Mouse (Mus musculus) heart, embryonic 10.5 days (tissue): ENCODE measurements around the gene Cep350. TPM values are rescaled to one million over a fixed set of nuclear protein-coding genes. Genes with fewer than 3 reads are reported as not detected.
A peak's percentile ranks its signal among the peaks of the same experiment; 100 is the strongest.

Source experiments
- DNase-seq: peaks from one replicate; pipeline ENCODE4 v3.0.0-alpha.2; 2017; ENCODE audit warnings: low spot score
- H3K27ac ChIP-seq: fragments of 300-500 bp; sonication (generic); 2 replicates; pipeline ENCODE4 v1.5.1; 2016; ENCODE audit warnings: mild to moderate bottlenecking
- H3K27me3 ChIP-seq: fragments of 300-500 bp; sonication (generic); 2 replicates; pipeline ENCODE4 v1.6.1; 2016; ENCODE audit warnings: mild to moderate bottlenecking; ENCODE audit not compliant: poor library complexity, insufficient read depth, severe bottlenecking
- H3K36me3 ChIP-seq: fragments of 300-500 bp; sonication (generic); 2 replicates; pipeline ENCODE4 v1.6.1; 2016; ENCODE audit warnings: mild to moderate bottlenecking, moderate library complexity
- H3K4me1 ChIP-seq: fragments of 300-500 bp; sonication (generic); 2 replicates; pipeline ENCODE4 v1.6.1; 2016; ENCODE audit warnings: mild to moderate bottlenecking
- H3K4me3 ChIP-seq: fragments of 300-500 bp; sonication (generic); 2 replicates; pipeline ENCODE4 v1.5.1; 2016; ENCODE audit warnings: mild to moderate bottlenecking, moderate library complexity
- H3K9me3 ChIP-seq: fragments of 300-500 bp; sonication (generic); 2 replicates; pipeline ENCODE4 v1.6.1; 2016; ENCODE audit warnings: mild to moderate bottlenecking, moderate library complexity
- WGBS: fragments of 180-500 bp; shearing (Covaris S2); methylation state at CpG from one replicate; pipeline ENCODE4 v1.1.7; 2016; 5-methylcytosine and 5-hydroxymethylcytosine counted together
- polyA plus RNA-seq: library from polyadenylated mRNA; unstranded; fragments of >200 nt; fragmentation: Nextera tagmentation; extraction: Ambion mirVana; gene quantifications from 2 replicates; pipeline ENCODE4 v1.2.1, GENCODE M21; 2016

The Cep350 gene
- polyA plus RNA-seq, 1 experiment from 2014 or later: 5.0 TPM

DNA sequence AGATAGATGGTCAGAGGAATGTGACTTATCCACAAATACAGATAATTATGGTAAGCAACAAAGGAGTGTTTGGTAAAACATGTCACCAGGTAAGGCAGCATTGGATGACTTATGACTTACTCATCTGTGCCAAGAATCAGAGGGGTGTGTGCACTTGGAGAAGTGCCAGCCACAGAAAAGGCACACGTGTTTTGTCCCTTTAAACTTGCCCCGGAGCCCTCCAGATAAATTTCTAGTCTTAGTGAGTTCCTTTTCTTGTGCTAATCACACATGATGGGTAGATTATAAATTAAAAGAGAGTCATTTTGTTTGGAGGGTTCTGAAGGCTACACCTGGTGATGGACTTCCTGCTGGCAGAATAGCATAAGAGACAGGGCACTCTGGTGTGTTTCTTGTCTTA is 156.9 kb downstream of the Cep350 start:
- DNase-seq: no peak
- H3K4me3 ChIP-seq: no peak overlapping the region
- no peaks in the 10 kb centered on the region for H3K36me3 ChIP-seq
- WGBS: 65% methylated on average over 2 of the region's 2 CpGs
- H3K27ac ChIP-seq: no peak overlapping the region
- peaks cover 16% of the 10 kb centered on the region; the same call in 1 of the 2 replicates for H3K4me1 ChIP-seq
- no peaks in the 10 kb centered on the region for H3K9me3 ChIP-seq
- 0 out of 2 replicates have a peak, but pooled peaks cover 6% of the 10 kb centered on the region for H3K27me3 ChIP-seq

DNA sequence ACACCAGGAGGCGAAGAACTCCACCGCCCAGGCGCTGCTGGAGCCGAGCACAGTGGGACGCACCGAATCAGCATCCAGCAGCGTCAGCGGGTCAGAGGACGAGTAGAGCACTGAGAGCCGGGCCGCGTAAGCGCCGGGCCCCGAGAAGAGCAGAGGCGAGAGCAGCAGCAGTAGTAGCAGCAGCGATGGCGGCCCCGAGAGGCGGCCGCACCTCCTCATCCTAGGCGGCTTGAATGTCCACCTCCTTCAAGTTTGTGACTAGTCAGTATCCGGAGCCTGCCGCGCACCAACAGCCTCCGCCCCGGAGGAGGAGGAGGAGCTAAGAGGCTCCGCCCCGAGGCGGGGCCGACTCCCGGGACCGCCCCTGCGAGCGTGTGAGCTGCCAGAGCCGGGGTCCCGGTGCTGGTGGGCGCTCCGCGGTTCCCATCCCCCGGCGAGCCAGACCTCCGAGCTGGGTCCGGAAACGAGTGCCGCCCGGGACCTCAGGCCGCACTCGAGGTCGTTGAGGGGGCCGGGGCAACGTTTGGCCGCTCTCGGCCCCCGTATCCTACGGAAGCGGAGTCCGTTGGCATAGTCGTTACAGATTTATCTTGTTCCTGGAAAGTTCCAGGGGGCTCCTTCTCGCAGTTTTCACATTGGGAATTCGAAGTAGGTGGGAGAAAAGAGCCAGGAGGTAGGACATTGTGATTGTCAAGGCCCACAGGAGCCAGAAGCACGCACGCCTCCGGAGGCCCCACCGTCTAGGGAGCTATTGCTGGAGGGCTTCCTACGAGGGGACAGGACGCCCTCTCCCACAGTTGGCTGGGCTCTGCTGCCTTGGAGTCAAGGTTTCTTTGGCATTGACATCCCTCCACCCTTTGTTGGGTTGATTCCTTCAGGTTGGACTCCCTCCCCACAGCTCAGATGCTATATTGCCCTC is 160.2 kb downstream of the Cep350 start, which contains the start of gene Qsox1:
TSS of gene Qsox1 (minus strand) at position 309 of the 919 bp plus-strand sequence.
- Histone ChIP-seq H3K27ac (peak within 1 kb of the TSS; percentile 84), H3K36me3 (no peaks in the 10 kb centered on the region)

DNA sequence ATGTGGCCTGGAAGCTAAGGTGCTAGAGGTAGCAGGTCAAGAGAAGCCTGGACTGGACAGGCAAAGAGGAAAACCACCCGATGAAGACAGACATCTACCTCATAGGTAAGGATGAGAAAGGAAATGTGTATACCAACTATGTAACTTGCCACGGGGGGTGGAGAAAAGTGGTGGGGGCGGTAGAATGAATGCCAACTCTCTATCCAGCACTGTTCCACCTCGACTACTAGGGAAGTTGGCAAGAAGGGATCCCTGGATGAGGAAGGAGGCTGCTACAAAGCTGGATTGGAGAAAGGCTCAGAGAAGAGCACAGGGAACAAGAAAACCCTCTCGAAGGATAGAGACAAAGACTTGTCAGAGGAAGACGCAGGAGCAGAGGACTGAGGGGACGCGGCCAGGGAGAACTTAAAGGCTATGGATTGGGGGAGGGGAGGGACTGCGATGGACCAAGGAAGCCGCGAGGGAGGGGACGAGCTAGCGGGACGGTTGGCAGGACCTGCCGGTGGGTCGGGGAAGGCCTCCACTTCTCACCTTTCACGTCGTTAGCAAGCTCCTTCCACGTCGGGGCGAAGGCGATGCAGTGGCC is 161.0 kb downstream of the Cep350 start:
- DNase-seq: no peak
- WGBS: 4% methylated on average over 22 of the region's 22 CpGs
- H3K36me3 ChIP-seq: no peaks in the 10 kb centered on the region
- 0 out of 2 replicates have a peak, but pooled peaks cover 6% of the 10 kb centered on the region for H3K27me3 ChIP-seq
- H3K27ac ChIP-seq: peak overlapping the region; percentile 84
- H3K9me3 ChIP-seq: no peaks in the 10 kb centered on the region
- H3K4me3 ChIP-seq: peak overlapping the region; percentile 74
- peaks cover 34% of the 10 kb centered on the region for H3K4me1 ChIP-seq

More for the DNA sequence above, 160.2 kb downstream of the Cep350 start, which contains the start of gene Qsox1:
- H3K4me1 ChIP-seq: peaks cover 33% of the 10 kb centered on the region
- peak; percentile 94 for DNase-seq
- peak within 1 kb of the TSS; percentile 74 for H3K4me3 ChIP-seq
- WGBS: under 1% methylated on average over 67 of the region's 67 CpGs
- 0 out of 2 replicates have a peak, but pooled peaks cover 6% of the 10 kb centered on the region for H3K27me3 ChIP-seq
- H3K9me3 ChIP-seq: no peaks in the 10 kb centered on the region

DNA sequence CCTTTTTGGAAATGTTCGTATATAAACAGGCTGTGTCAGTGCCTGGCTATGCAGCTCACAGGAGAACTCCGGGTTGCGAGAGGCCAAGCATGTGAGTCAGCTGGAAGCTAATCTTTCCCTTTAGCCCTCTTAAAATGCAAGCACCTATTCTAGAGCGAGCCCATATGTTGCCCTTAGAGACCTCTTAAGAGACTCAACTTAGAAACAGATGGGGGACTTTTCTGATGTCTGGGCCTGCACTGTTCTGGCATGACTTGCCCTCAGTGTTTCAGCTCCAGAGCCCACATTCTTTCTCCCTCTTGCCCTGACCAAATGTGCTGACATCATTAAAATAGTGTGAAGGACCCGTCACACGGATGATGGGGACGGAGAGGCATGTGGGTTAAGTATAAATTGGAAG is 162.4 kb downstream of the Cep350 start:
- DNase-seq: no peak
- Histone ChIP-seq H3K36me3 (no peaks in the 10 kb centered on the region), H3K27me3 (0 out of 2 replicates have a peak, but pooled peaks cover 6% of the 10 kb centered on the region), H3K9me3 (no peaks in the 10 kb centered on the region), H3K4me1 (peaks cover 34% of the 10 kb centered on the region), H3K4me3 (peak overlapping the region; percentile 27; the same call in 1 of the 2 replicates), H3K27ac (peak overlapping the region; percentile 73; the same call in 1 of the 2 replicates)
- WGBS: 46% methylated on average over 7 of the region's 7 CpGs

DNA sequence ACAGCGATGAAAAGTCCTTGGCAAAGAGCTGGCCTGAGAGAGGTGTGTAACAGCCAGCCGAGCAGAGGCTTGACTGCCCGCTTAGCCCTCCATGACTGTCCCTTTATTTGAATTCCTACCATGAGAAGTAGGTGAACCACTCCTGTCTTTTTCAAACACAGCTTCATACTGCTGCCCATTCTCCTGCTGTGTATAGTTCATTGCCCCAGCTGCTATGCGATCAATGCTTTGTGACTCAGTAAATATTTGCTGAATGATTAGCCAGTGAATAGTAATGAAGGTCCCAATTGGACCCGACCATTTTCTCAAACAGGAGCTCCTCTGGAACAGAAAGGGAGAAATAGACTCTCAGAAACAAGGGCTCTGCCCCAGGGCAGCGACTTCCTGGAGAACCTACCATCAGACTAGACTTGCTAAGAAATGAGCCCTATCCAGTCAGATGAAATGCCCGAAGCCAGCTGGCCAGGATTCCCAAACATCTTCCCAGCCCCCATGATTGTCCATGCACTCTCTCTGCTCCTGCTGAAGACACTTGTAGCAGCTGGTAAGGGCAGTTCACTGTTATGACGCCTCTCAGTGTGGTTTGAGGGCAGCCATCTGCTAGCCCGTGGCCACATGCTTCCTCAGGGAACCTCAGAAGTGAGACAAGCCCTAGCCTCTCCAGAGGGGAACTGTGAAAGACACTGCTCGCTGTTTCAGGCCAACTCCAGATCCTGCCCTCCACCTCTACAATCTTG is 163.2 kb downstream of the Cep350 start:
- Histone ChIP-seq H3K27ac (peak overlapping the region; percentile 73), H3K36me3 (no peaks in the 10 kb centered on the region), H3K4me1 (peaks cover 34% of the 10 kb centered on the region), H3K27me3 (0 out of 2 replicates have a peak, but pooled peaks cover 4% of the 10 kb centered on the region), H3K9me3 (no peaks in the 10 kb centered on the region), H3K4me3 (0 out of 2 replicates have a peak overlapping the region, but pooled peaks have one; percentile 27)
- DNase-seq: no peak
- 65% methylated on average over 10 of the region's 10 CpGs for WGBS

DNA sequence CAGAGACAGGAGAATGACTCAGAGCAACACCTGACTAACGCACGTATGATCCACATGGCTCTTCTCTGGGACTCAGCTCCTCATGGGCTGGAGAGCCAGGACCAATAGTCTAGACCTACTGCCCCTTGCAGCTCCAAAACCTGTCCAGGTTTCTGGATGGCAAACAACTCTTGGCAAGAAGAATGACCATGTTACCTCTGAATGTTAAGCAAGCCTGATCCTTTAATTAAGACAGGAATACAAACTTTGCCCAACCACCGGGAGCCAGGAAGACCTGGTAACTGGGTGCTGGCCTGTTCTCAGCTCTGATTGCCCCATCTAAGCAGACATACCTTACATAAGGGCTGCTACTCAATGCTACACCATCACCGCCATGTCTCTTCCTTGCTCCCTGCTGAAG is 164.8 kb downstream of the Cep350 start:
- Histone ChIP-seq H3K4me1 (peaks cover 31% of the 10 kb centered on the region), H3K27ac (no peak overlapping the region), H3K4me3 (no peak overlapping the region), H3K27me3 (no peaks in the 10 kb centered on the region), H3K36me3 (peaks cover 7% of the 10 kb centered on the region; the same call in 1 of the 2 replicates), H3K9me3 (no peaks in the 10 kb centered on the region)
- WGBS: 87% methylated on average over 4 of the region's 4 CpGs
- no peak for DNase-seq

DNA sequence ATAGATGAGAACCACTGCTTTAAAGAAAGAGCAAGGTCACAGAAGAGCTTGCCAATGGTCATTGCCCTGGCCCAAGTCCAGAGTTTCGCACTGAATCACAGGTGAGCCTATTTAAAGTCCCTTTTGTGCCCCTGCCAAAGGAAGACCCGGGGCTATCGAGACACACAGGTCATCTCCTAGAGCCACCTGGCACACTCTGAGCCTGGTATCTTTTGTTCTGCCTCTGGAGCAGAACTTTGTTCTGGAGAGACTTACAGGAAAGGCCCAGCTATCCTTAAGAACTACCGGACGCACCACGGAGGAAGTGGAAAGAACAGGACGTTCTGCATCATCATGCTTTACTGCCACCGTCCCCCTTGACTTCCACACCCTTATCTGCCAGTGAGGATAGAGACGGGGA is 167.4 kb downstream of the Cep350 start:
- peaks cover 12% of the 10 kb centered on the region for H3K4me1 ChIP-seq
- no peaks in the 10 kb centered on the region for H3K9me3 ChIP-seq
- H3K27ac ChIP-seq: no peak overlapping the region
- DNase-seq: no peak
- 85% methylated on average over 9 of the region's 9 CpGs for WGBS
- H3K27me3 ChIP-seq: no peaks in the 10 kb centered on the region
- H3K4me3 ChIP-seq: no peak overlapping the region
- peaks cover 28% of the 10 kb centered on the region for H3K36me3 ChIP-seq

DNA sequence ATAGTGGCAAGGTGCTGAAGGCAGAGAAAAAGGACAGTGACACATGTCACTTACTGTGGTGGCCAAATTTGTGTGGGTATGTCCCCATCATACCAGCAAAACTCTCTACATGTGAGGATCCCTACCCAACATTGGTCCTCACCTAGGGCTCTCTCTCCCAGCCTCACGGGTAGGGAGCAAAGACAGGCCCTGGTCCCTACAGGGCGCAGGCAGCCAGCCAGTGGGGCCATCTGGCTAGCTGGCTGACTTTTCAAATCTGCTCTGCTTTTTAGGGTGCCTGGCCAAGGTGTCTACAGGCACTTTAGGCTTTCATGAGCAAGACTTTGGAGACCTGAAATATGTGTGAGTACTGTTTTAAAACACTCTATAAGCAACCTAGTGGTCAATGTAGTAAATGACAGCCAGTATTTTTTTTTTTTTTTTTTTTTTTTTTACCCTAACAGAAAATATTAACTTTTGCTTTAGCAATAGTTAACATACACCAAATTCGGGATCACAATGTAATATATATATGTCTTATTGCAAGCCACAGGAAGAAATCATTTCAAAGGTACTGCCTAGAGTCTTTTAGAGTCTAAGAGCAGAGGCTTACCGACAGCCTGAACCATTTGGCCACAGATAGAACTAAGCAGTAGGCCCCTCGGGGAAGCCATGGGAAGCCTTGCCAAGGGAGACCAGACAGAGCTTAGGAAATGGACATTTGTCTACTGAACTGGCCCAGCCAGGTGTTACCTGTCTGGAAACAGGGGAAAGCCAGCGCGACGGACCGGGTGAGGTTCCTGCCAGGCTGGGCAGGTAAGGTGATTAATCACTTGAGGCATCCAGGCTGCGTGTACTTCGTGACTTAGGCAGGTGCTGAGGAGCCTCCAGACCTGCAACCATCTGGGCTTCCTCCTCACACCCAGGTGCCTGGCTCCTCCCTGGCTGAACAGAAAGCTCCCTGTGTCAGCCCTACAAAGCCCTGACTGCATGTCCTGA is 171.8 kb downstream of the Cep350 start:
- H3K36me3 ChIP-seq: peaks cover 44% of the 10 kb centered on the region
- H3K4me3 ChIP-seq: no peak overlapping the region
- peaks cover 14% of the 10 kb centered on the region for H3K4me1 ChIP-seq
- no peak overlapping the region for H3K27ac ChIP-seq
- no peaks in the 10 kb centered on the region for H3K9me3 ChIP-seq
- DNase-seq: no peak
- H3K27me3 ChIP-seq: no peaks in the 10 kb centered on the region
- 87% methylated on average over 11 of the region's 11 CpGs for WGBS

DNA sequence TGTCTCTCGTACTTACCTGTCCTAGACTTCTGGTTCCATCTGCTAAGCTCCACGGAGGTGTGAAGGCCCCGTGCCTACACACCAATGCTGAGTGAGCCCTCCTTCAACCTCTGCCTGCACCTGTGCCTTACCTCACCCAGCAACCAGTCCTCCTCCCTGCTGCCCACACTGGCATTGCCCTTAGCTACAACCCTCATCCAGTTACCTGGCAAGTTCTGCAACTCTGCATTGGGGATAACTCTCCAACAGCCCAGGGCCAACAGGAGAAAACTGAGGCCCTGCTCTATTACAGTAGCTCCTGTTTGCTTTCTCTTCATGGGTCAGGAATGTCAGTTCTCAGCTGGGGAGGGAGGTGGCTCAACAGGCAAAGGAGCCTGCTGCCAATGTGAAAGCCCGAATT is 175.1 kb downstream of the Cep350 start:
- H3K36me3 ChIP-seq: peaks cover 55% of the 10 kb centered on the region
- 87% methylated on average over 4 of the region's 4 CpGs for WGBS
- no peaks in the 10 kb centered on the region for H3K27me3 ChIP-seq
- H3K9me3 ChIP-seq: no peaks in the 10 kb centered on the region
- H3K27ac ChIP-seq: no peak overlapping the region
- peaks cover 17% of the 10 kb centered on the region for H3K4me1 ChIP-seq
- H3K4me3 ChIP-seq: no peak overlapping the region
- no peak for DNase-seq

DNA sequence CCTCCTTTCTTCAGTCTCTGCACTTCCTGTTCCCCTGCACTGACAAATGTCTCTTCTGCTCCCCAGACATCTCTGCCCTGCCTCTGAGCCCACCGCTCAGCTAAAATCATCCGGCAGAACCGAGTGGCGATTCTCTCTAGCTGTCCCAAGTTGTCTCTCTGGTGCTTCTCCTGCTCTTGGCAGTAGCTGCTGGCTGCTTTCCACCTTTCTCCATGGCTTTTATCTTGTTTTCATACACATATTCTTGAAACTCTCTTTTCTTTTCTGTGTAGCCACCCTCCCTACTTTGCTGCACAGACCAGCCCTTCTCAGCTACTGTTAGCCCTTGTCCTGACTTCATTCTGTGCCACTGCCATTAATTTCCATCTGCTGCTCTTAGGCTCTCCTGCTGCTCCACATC is 175.6 kb downstream of the Cep350 start:
- Histone ChIP-seq H3K36me3 (peaks cover 54% of the 10 kb centered on the region), H3K27me3 (no peaks in the 10 kb centered on the region), H3K27ac (no peak overlapping the region; the same call in 1 of the 2 replicates), H3K4me3 (no peak overlapping the region), H3K9me3 (no peaks in the 10 kb centered on the region), H3K4me1 (peaks cover 17% of the 10 kb centered on the region)
- WGBS: 66% methylated on average over 4 of the region's 4 CpGs
- no peak for DNase-seq

DNA sequence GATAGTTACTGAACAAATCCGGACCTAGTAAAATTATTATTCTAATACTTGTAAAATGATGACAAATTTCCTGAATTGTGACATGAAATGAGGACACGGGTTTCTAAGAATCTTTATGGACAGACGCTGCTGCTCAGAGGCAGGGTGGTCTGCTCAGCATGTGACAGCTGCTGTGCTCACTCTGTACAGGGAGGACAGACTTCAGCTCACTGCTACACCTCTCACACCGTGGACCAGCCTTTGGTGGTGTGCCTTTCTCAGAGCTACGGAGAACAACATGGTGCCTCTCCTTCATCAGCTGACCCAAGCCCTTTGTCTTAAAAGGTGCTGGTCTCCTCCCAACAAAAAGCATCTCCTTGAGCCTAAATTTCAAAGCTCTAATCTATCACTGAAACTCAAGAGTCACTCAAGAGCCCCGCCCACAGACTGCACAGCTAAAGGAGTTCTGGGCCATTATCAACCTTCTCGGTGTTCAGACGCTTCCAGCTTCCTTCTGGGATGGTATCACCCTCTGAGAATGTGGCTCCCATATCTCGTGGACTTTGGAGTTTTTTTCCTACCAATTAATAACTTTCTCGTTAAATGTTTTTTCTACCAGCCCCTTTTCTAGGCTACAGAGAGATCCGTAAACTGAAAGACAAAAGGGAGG is 176.2 kb downstream of the Cep350 start:
- Histone ChIP-seq H3K36me3 (peaks cover 53% of the 10 kb centered on the region), H3K9me3 (no peaks in the 10 kb centered on the region), H3K4me3 (no peak overlapping the region), H3K27ac (0 out of 2 replicates have a peak overlapping the region, but pooled peaks have one; percentile 16), H3K27me3 (no peaks in the 10 kb centered on the region), H3K4me1 (peaks cover 17% of the 10 kb centered on the region)
- WGBS: 47% methylated on average over 11 of the region's 11 CpGs
- no peak for DNase-seq
